Mouse (Mus musculus) MN1 (cell line): Measurements from ENCODE around the gene Tmem150b.

Source experiments
- DNase-seq: peaks from one replicate; pipeline ENCODE4 v3.0.0-alpha.2; 2016; ENCODE audit warnings: low spot score

Tmem150b gene

DNA sequence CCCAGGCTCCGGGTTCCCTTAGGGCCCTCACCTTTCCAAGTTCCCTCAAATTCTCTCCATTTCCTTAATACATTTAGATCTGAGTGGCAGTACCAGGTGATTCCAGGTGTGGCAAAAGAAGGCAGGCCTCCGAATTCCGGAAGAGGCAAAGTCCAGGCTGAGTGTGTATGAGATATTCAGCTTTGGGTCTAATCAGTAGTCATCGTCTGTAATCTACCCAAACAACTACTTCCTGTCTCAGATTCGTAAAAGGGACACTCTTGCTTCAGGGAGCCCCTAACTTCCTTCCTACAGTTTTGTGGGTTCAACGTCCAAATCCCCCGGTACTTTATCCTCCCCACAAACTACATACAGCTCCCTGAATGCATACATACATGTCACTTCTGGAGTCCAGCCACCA is at the start of gene Tmem150b:
Gene Tmem150b, minus strand, starts transcription at position 81 of the 400 bp plus-strand sequence.
- DNase-seq, result no peak

DNA sequence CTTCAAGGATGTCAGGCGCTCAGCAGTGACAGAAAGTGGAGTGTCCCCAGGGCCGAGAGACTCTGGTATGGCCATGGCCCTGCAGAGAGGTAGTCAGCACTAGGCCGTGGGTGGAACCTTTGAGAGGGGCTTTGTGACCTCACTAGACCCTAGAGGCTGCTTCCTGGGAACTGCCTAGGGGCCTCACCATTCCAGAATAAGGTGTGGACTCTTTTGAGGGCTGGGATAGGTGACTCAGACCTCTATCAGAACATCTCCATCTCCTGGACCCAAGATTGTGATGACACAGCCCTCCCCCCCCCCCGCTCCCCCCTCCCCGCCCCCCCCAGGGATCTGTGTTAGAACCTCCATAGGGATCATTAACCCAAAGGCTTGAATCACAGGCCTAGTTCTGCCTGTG is 46.2 kb upstream of the Tmem150b start, which contains the start of gene Fam71e2:
Gene Fam71e2, minus strand, starts transcription at position 101 of the 400 bp plus-strand sequence.
- DNase-seq, result no peak

DNA sequence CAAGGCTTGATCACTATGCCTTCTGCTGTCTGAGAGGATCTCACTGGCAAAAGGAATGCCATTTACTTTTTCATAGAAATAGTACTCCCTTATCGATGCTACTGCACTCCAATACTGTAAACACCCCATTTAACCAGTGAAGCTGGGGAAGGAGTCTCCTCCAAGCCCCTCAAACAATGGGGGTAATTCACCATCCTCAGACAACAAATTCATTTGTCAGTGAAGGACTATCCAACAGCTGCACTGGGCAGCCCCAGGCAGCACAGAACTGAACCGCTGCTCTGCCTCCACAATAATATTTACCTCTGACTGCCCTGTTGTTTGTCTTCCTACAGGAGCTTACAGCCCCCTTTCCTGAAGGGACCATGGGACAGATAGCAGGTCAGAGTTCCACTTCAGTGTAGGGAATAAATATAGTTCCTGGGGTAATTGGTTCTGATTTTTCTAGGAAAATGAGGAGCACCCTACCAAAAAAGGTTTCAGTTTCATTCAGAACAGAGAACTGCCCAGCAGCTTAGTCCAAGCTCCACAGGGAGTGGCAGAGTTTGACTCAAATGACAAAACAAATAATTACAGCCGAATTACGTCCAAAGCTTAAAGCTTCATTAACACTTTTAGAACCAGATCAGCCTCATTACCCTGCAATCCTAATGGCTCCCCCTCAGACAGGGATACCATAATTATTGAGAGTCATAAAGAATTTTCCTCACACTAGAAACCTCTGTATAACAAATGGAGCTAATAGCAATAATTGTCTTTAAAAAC is 40.1 kb upstream of the Tmem150b start:
- no peak for DNase-seq

GRCm38 (mm10) chr7:4759670-4760069 is 34.6 kb upstream of the Tmem150b start:
- no peak for DNase-seq

DNA sequence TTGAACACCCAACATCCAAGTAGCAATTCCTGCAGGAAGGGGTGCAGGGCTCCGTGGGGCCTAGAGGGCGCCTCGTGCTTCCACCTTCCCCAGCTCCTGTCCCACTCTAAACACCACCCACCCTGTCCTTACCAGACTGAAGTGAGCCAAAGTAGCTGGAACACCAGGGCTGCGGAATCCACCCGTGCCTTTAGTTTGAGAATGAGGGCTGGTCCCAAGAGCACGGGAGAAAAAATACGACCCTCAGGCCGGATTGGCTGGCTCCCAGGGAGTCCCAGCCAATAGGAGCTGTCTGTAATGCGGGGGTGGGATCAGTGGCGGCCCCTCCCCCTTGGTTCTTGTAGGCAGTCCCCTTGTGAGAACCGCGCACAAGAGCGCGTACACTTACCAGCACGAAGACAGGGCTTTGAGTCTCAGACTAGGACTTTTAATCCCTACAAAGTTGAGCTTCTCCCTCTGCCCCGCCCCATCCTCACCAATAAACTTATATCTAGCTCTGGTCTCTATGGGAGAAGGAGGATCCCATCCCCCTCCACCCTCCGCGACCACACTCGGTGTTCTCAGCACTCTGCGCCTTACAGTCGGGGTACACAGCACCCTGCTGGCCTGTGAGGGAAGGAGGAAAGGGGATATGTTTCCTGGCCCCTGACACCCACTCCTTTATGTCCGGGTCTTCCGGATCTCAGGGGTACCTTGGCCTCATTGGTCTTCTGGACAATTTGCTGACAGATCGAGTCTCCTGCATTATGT is 27.9 kb upstream of the Tmem150b start, which contains the start of gene Cox6b2:
Gene Cox6b2, minus strand, starts transcription at position 274 of the 750 bp plus-strand sequence.
- DNase-seq, result no peak

DNA sequence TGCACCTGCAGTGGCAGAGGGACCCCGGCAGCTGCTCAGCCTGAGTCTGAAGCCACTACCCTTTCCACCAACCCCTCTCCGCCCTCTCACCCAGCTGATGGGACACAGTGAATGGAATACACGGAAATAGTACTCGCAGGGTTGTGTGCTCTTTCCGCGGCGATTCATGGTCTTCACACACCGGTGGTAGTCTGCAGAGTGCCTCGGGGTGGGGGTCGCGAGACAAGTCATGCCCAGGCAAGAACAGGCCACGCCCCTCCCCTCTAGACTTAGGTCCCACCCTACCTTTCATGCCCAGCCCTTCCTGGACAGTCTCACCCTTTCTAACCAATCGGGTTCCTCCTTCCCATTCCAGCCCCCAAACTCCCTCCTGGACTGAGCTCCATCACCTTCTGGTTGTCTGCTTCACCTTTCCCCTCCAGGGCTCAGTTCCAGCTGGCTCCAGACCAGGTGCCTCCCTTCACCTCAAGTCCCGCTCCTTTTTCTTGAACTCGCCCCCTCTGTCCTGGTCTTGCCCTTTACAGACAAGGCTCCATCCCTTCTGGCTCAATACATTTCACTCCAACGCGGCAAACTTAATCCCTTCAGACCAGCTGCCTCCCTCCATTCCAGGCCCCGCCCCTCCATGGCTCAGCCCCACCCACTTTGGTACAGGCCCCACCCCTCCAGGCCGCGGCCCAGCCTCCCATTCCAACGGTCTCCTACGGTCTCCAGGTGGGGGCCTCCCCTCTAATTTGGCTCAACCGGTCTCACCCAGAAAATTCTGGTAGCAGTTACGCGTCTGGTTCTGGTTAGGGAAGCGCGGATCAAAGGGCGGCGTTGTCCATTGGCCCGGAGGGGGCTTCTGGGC is 27.1 kb upstream of the Tmem150b start:
- DNase-seq, result no peak

DNA sequence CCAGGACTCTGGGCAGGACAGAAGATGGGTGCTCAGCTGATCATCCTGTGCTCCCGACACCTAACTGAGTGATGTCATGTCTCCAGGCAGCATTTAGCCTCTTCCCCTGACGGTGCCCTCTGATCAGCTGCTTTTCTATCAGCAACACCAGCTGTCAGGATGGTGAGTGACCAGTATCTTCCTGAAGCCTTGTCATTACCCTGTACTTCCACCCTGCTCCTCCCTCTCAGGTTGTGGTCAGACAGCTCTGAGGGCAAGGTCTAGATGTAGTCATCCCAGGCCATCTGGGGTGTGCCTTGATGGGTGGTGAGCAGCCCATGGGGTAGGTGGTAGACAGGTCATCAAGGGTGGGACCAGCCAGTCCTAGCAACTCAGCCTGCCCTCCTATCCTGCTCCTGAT is 24.1 kb upstream of the Tmem150b start:
- DNase-seq, result no peak

DNA sequence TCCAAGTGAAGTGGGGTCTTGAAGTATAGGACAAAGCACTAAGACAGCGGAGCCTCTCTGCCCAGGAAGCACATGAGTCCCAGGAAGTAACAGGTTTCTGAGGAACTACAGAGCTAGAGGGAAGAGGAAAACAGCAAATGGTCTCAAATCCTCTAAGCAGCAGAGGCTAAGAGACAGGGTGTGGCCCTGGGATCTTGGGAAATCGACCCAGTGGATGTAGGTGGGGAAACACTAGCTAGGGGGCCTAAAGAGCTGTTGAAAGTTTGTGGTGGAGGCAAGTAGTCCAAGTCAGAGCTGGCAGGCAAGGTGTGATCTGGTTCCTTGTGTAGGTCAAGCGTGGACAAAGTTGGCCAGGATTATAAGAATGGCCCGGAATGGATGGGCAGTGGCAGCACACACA is 23.3 kb upstream of the Tmem150b start:
- DNase-seq, result no peak

DNA sequence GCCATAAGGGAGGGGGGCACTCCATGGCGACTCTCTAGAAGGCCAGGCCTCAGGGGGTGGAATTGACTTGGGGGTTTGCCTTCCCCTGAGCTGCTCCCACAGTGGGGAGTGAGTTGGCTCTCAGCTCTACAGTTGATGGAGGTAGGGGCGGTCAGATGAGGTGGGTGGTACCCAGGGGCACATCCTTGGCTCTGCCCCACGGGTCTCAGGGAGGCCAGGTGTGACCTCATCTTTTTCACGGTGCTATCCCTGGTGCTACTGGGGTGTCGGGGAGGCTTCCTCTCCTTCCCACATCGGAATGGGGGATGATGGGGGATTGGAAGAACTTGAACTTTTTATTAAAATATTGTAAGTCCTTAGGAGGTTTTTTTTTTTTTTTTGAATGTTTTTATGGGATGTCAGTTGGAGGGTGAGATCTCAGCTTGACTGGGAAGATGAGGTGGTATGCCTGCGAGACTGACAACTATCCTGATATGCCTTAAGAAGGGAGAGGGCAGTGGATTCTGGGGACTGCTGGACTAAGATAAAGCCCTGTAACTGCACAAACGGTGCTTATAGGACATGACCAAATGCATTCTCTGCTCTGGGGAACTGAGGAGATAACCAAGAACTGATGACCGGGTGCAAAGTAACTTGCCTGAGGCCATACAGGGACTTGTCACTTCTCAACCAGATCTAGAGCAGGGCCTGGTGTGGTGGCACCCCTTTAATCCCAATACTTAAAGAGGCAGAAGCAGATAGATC is 22.3 kb upstream of the Tmem150b start:
- no peak for DNase-seq

GRCm38 (mm10) chr7:4746326-4746980 is 21.4 kb upstream of the Tmem150b start:
- DNase-seq, result no peak

DNA sequence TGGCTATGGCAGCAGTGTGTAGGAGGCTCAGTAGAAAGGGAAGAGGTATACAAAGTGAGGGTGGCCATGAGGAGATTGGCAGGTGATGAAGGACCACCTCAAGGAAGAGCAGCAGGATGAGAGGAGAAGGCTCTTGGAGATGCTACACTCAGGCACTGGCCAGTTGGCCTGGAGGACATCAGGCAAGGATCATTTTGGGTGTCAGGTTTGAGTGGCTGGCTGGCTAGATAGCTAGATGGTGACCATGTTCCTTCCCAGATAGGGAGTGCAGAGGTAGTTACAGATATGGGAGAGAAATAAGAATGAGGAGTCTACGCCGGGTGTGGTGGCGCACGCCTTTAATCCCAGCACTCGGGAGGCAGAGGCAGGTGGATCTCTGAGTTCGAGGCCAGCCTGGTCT is 19.8 kb upstream of the Tmem150b start:
- no peak for DNase-seq

DNA sequence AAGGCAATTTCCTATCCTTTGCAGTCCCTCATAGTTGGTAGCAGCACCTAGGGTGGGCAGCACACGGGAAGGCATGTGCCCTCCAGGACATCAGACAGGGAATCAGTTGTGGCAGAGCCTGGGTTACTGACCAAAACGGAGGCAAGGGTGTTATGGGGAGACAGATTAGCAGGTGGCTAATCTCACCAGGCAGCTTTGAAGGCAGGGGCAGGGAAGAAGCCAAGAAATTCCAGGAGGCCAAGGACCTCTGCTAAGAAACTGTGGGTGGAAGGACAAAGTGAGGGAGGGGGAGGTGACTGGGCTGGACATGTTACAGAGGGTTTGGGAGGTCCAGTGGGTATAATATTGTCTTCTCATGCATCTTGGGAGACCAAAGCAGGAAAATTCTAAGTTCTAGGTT is 18.3 kb upstream of the Tmem150b start:
- no peak for DNase-seq

DNA sequence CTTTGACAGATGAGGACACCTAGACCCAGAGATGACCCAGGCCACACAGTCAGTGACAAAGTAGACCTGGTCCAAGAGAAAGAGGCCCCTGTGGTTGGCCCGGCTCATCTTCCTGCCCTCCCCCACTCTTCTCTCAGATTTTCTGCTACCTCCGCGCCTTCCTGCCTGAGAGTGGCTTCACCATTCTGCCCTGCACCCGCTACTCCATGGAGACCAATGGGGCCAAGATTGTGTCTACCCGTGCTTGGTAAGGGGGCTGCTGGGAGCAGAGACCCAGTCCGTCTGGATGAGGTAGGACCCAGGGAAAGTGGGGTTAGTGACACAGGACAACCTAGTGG is 17.4 kb upstream of the Tmem150b start:
- no peak for DNase-seq

GRCm38 (mm10) chr7:4741672-4742481 is 16.8 kb upstream of the Tmem150b start:
- no peak for DNase-seq

GRCm38 (mm10) chr7:4741151-4741550 is 16.1 kb upstream of the Tmem150b start:
- DNase-seq, result peak; percentile 33

GRCm38 (mm10) chr7:4740309-4740727 is 15.3 kb upstream of the Tmem150b start:
- DNase-seq, result no peak

- peak; percentile 99 for DNase-seq
Observed at GRCm38 (mm10) chr7:4739544-4740275, 14.7 kb upstream of the Tmem150b start, which contains the start of gene Kmt5c. TSS of gene Kmt5c (plus strand) at chr7:4740115.

- DNase-seq, result no peak
Observed at GRCm38 (mm10) chr7:4739041-4739543, 14.0 kb upstream of the Tmem150b start.

GRCm38 (mm10) chr7:4732968-4733392 is 7.9 kb upstream of the Tmem150b start:
- DNase-seq, result peak; percentile 13
